Mouse (Mus musculus) cerebellum, adult 2 months (tissue): ENCODE data around the gene Nusap1. TPM values are rescaled to one million over a fixed set of nuclear protein-coding genes. Genes with fewer than 3 reads are reported as not detected.

Experiments
- DNase-seq, 2 experiments: peaks; one replicate each; pipeline ENCODE4 v3.0.0; 2021
- H3K27ac ChIP-seq: fragments of 200-500 bp; 2 replicates; pipeline ENCODE4 v1.5.1; 2012; ENCODE audit warnings: low read length, control low read depth, inconsistent platforms; ENCODE audit not compliant: insufficient read depth
- H3K27me3 ChIP-seq: fragments of 200-500 bp; 2 replicates; pipeline ENCODE4 v1.6.1; 2012; ENCODE audit warnings: inconsistent platforms, mild to moderate bottlenecking, low read length, moderate library complexity; ENCODE audit not compliant: control insufficient read depth, insufficient read depth
- H3K4me1 ChIP-seq: fragments of 200-500 bp; 2 replicates; pipeline ENCODE4 v1.6.1; 2011; ENCODE audit warnings: low read length; ENCODE audit not compliant: control insufficient read depth, insufficient read depth
- H3K4me3 ChIP-seq: fragments of 200-500 bp; replicated peaks from 2 replicates; pipeline ENCODE3; 2011; ENCODE audit warnings: mild to moderate bottlenecking, low read depth, low read length, control low read depth; ENCODE audit not compliant: insufficient read depth
- CTCF ChIP-seq: fragments of 200-500 bp; IDR thresholded peaks from 2 replicates; pipeline ENCODE4 v1.5.1; 2011; ENCODE audit warnings: low read depth, mild to moderate bottlenecking, control low read depth, low read length, moderate library complexity, borderline replicate concordance; ENCODE audit not compliant: insufficient read depth
- POLR2A ChIP-seq: fragments of 200-500 bp; IDR thresholded peaks from 2 replicates; pipeline ENCODE4 v1.6.1; 2011; ENCODE audit warnings: low read length, control low read depth, borderline replicate concordance; ENCODE audit not compliant: insufficient read depth
- WGBS: fragments of 180-500 bp; shearing (Covaris S2); methylation state at CpG from one replicate; pipeline ENCODE4 v1.1.7; 2018; 5-methylcytosine and 5-hydroxymethylcytosine counted together
- polyA plus RNA-seq: library from polyadenylated mRNA; depleted of rRNA; stranded (reverse); fragments of >200 nt; gene quantifications from 2 replicates; pipeline ENCODE4 v1.2.3, GENCODE M21; 2012

The Nusap1 gene
- polyA plus RNA-seq, 1 experiment, result 0.39 TPM

DNA sequence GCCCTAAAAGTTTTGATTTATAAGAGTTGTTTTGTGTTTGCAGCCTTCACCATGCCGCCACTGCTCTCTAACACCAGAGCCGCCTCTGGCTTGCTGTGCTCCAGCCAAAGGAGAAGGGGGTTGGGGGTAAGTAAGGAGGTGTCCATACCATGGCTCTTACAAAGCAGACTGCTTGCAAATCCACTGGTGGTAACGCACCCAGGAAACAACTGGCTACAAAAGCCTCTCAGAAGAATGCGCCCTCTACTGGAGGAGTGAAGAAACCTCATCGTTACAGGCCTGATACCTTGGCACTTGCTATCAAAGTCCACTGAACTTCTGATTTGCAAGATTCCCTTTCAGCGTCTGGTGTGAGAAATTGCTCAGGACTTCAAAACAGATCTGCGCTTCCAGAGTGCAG, 50.9 kb downstream of the Nusap1 start:
- no peak overlapping the region for H3K27ac ChIP-seq
- no peaks in the 10 kb centered on the region for H3K4me1 ChIP-seq
- TF ChIP-seq POLR2A (no peak), CTCF (peak; percentile 39; the same call in 1 of the 2 replicates)
- no peak for DNase-seq
- H3K4me3 ChIP-seq, result no peak overlapping the region
- H3K27me3 ChIP-seq, result no peaks in the 10 kb centered on the region
- WGBS, result 15% methylated on average over 7 of the region's 7 CpGs

DNA sequence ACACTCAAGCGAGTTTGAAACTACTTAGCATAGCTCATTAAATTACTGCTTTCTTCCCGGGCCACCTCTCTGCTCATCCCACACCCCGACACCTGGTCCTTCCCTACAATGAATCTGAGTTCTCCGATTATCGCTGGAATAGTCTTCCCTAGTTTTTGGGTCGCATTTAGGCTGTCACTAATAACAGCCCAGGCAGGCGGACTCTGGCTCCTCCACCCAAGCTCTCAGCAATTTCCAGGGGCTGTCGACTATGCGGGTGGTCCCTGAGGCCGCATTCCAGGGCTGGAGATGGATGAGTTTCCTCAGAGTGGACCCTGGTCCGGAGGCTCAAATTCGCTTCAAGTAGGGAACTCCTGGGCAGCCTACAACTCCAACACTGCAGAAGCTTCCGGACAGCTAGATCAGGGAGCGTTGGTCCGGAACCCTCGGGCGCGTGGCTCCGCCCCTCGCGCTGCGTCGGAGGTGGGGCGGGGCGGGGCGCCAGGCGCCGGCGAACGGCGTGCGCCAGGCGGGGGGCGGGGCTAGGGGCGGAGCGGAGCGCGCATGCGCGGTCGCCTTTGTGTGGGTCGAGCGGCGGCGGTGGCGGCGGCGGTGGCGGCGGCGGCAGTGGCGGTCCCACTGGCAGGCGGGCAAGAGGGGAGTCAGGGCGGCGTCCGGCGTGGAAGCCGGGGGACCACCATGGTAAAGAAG, 56.6 kb downstream of the Nusap1 start, which contains the start of gene Rtf1:
Gene Rtf1, plus strand, starts transcription at position 544 of the 690 bp plus-strand sequence.
- under 1% methylated on average over 53 of the region's 58 CpGs for WGBS
- Histone ChIP-seq H3K27ac (peak within 1 kb of the TSS; percentile 66), H3K4me1 (no peaks in the 10 kb centered on the region; the same call in 1 of the 2 replicates), H3K4me3 (peak within 1 kb of the TSS; percentile 93), H3K27me3 (no peaks in the 10 kb centered on the region)
- TF ChIP-seq CTCF (no peak), POLR2A (peak; percentile 95)
- peak; percentile 94 to 97 for DNase-seq

DNA sequence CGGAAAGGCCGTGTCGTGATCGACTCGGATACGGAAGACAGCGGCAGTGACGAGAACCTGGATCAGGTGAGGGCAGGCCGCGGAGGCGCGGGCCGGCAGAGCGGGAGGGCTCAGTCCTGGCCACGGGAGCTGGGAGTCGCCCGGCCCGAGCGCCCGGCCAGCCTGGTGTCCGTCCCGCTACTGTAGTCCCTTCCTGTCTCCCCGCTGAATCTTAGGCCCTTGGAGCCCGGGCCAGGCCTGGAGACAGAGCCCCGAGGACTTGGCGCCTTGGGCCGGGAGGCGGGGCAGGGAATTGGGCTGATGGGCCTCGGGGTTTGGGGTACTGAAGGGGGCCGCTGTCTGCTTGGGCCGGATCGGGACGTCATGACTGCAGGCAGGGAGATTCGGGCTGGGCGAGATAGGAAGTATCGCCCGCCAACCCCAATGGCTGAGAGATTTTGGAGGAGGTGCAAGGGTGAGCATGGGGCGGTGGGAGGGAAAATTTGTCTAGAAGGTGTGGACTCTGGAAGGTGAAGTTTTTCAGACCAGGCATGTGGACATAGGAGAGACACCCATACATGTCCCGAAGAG, 57.2 kb downstream of the Nusap1 start:
- H3K4me3 ChIP-seq, result peak overlapping the region; percentile 93
- H3K4me1 ChIP-seq, result no peaks in the 10 kb centered on the region; the same call in 1 of the 2 replicates
- H3K27me3 ChIP-seq, result no peaks in the 10 kb centered on the region
- H3K27ac ChIP-seq, result 0 out of 2 replicates have a peak overlapping the region, but pooled peaks have one; percentile 8
- DNase-seq, result no peak
- no peak for TF ChIP-seq CTCF
- TF ChIP-seq POLR2A, result no peak
- 1% methylated on average over 39 of the region's 39 CpGs for WGBS

DNA sequence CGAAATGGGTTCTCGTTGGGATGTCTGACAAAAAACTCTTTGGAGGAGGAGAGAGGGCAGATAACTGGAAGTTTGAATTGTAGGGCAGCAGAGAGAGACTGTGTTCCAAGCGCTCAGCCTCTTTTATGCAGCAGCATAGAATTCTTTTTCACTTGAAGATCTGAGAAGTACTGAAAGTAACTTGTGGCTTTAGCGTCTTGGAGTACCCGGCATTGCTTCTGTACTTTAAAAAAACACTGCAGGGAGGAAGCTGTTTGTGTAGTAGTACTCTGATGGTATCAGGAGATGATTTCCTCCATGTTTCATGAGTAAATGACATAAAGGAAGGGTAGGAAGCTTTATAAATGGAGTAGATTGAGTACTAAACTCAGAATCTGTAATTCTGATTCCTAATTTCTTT, 57.7 kb downstream of the Nusap1 start:
- TF ChIP-seq POLR2A (no peak), CTCF (no peak)
- WGBS, result 3% methylated on average over 5 of the region's 5 CpGs
- no peaks in the 10 kb centered on the region; the same call in 1 of the 2 replicates for H3K4me1 ChIP-seq
- H3K27me3 ChIP-seq, result no peaks in the 10 kb centered on the region
- H3K4me3 ChIP-seq, result peak overlapping the region; percentile 93
- no peak overlapping the region for H3K27ac ChIP-seq
- no peak for DNase-seq

DNA sequence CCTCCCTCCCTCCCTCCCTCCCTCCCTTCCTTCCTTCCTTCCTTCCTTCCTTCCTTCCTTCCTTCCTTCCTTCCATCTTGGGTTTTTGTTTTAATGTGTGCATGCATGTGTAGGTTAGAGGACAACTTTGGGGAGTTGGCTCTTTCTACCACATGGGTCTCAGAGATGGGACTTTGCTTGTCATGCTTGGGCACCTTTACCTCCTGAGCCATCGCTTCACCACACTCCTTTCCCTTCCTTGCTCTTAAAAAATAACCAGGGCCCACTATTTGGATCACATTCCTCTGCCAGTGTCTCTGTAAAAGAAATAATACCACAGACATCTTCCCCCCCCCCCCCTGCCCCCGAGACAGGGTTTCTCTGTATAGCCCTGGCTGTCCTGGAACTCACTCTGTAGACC, 65.6 kb downstream of the Nusap1 start:
- TF ChIP-seq POLR2A (no peak), CTCF (no peak)
- Histone ChIP-seq H3K4me3 (no peak overlapping the region), H3K4me1 (no peaks in the 10 kb centered on the region), H3K27me3 (no peaks in the 10 kb centered on the region), H3K27ac (no peak overlapping the region)
- 83% methylated on average over 2 of the region's 2 CpGs for WGBS
- DNase-seq, result no peak

DNA sequence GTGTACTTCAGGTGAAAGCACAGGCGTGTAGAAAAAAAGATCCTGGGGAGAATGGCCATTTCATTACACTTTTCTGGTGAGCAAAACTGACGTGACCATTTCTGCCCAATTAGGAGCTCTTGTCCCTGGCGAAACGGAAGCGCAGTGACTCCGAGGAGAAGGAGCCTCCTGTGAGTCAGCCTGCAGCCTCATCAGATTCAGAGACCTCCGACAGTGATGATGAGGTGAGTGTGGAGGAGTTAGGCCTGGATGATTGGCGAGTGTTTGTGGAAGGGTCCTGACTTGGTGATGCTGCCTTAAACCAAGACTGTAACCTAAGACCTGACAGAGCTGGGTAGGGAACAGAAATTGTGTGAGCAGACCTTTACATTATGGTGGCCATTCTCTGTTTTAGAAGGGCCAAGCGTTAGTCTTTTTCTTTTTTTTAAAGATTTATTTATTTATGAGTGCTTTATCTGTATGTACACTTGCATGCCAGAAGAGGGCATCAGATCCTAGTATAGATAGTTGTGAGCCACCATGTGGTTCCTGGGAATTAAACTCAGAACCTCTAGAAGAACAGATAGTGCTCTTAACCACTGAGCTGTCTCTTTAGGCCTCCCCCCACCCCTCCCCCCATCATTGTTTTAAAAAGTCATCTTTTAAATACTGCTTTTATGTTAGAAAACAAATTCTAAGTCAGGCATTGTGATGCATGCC, 74.1 kb downstream of the Nusap1 start:
- TF ChIP-seq POLR2A (no peak), CTCF (no peak)
- Histone ChIP-seq H3K4me3 (no peak overlapping the region), H3K4me1 (no peaks in the 10 kb centered on the region), H3K27me3 (no peaks in the 10 kb centered on the region), H3K27ac (no peak overlapping the region)
- 76% methylated on average over 9 of the region's 9 CpGs for WGBS
- DNase-seq, result peak in 1 of 2 experiments; percentile 17

DNA sequence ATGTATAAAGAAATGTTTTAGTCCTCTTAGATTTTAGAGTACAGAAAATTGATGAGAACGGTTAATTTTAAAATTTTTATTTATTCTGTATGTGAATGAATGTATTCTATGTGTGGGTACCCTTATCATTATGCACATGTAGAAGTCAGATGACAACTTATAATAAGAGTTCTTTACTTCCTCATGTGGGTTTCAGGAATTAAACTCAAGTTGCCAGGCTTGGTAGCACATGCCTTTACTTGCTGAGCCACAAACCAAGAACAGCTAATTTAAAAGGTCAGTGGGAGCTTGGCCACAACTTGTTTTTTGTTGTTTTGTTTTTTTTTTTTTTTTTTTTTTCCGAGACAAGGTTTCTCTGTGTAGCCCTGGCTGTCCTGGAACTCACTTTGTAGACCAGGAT, 76.7 kb downstream of the Nusap1 start:
- WGBS, result 88% methylated on average over 2 of the region's 2 CpGs
- no peaks in the 10 kb centered on the region for H3K4me1 ChIP-seq
- no peak overlapping the region for H3K4me3 ChIP-seq
- no peak overlapping the region for H3K27ac ChIP-seq
- DNase-seq, result no peak
- TF ChIP-seq CTCF (no peak), POLR2A (no peak)
- no peaks in the 10 kb centered on the region for H3K27me3 ChIP-seq

DNA sequence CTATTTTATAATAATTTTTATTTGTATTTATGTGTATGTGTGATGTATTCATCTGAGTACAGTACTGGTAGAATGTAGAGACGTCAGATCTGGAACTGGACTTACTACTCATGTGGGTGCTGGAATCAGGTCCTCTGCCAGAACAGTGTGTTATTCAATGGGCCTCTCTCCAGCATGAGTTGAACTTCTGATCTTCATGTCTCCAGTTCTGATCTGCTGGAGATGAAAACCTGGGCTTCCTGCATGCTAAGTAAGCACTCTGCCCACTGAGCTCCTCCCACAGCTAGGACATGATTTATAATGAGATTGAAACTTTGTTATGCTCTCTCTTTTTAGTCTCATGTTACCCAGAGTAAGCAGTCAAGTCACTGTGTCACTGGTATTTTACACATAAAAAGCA, 78.0 kb downstream of the Nusap1 start:
- no peaks in the 10 kb centered on the region for H3K27me3 ChIP-seq
- no peak overlapping the region for H3K27ac ChIP-seq
- TF ChIP-seq POLR2A (no peak), CTCF (no peak)
- no peak for DNase-seq
- no peaks in the 10 kb centered on the region for H3K4me1 ChIP-seq
- H3K4me3 ChIP-seq, result no peak overlapping the region
- WGBS, result 33% methylated on average over 1 of the region's 1 CpGs

DNA sequence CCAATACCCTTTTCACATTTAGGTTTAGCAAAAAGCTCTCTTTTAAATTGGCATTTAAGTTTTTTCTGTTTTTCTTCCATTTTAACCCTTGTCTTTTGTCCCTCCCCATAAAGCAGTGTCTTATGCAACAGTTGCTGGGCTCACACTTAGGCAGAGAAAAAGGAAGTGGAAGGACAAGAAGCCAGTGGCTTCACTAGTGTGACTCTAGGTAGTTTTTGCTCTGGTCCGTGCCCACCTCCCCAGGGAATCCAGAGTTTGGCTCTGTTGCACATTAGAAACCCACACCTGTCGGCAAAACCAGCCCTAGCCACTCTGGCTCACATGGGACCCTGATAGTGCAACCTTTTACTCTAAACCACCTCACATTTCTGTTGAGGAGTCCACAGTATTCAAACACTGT, 80.4 kb downstream of the Nusap1 start:
- no peak for TF ChIP-seq CTCF
- TF ChIP-seq POLR2A, result no peak
- Histone ChIP-seq H3K4me1 (no peaks in the 10 kb centered on the region), H3K27me3 (no peaks in the 10 kb centered on the region), H3K27ac (no peak overlapping the region), H3K4me3 (no peak overlapping the region)
- WGBS, result 47% methylated on average over 2 of the region's 2 CpGs
- DNase-seq, result no peak
